In the genomic region with DNA sequence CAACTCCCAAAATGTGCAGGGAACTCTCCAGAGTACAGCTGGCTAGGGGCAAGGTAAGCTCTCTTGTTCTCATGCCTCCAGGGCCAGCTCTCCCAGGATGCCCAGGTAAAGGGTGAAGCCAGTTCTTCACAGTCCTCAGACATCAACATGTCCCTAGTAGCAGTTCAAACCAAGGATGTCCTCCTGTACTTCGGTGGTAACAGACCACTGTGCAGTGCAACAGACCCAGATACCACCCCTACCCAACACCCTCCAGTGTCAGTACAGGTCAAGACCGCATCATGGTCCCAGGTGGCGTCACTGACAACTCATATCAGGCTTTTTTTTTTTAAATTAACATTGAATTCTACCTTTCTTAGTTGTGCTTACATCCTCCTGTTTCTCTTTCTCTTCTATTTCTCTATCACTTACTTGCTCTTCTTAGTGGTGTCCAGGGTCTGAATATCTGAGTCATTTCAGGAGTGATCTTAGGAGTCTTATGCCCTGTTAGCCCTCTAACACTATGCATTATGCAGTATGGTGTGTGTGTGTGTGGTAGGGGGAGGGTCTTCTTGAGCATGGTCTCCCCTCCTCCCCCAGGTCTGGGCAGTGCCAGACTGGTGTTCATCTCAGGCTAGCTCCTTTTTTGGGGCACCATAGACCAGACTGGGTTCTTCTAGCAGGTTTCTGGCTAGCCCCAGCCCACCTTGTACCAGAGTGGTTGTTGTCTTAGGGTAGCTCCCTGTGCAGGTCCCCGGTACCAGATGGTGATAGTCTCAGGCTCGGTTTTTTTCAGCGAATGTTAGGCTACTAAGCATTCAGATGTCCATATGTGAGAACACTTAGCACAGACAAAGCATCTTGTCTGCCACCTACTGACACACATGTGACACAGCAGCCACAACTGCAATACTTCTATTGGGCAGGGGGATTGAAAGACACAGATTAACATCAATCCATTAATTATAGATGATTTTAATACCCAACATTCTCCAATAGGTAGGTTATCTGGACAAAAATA, we compare ENCODE assay signal across 9 mouse cellular contexts. TPM values are rescaled to one million over a fixed set of nuclear protein-coding genes. Genes with fewer than 3 reads are reported as not detected.
DNase-seq lines count a peak whose midpoint lies in the region; ATAC-seq and TF ChIP-seq lines count a peak whose summit lies in the region.
"Had no signal": no experiment of that assay in that cellular context is flagged by ENCODE, and none has a peak within 500 bp of the region (broad histone marks: within the 10 kb centered on the region; RNA-seq: fewer than 3 reads in every experiment).

No protein-coding gene starts in this region.

- H3K27ac ChIP-seq in thymus, adult 2 months (ENCODE audit: control insufficient read depth, insufficient read depth, low read length), result no peak overlapping the region
- H3K27ac ChIP-seq in kidney, embryonic 15.5 days, result no peak overlapping the region
- no peak overlapping the region for H3K27ac ChIP-seq in liver, embryonic 13.5 days
- H3K27ac ChIP-seq in neural tube, embryonic 11.5 days (ENCODE audit: low read depth, low read length), result no peak overlapping the region

- no peak overlapping the region for H3K4me3 ChIP-seq in thymus, adult 2 months (ENCODE audit: control insufficient read depth, insufficient read depth, low read length)
- H3K4me3 ChIP-seq in kidney, embryonic 15.5 days (replicated peaks), result no peak overlapping the region
- no peak overlapping the region for H3K4me3 ChIP-seq in liver, embryonic 13.5 days (replicated peaks)
- H3K4me3 ChIP-seq in neural tube, embryonic 11.5 days (ENCODE audit: low read depth, low read length), result no peak overlapping the region
- H3K4me3 ChIP-seq: erythroblast, embryonic 14.5 days had no signal

- no peak for TF ChIP-seq CTCF in thymus, adult 2 months (IDR thresholded peaks at IDR 0.05; ENCODE audit: borderline replicate concordance, control insufficient read depth, extremely low read depth, insufficient read depth, low read length, poor library complexity)

- no peaks in the 10 kb centered on the region for H3K36me3 ChIP-seq in thymus, adult 2 months (ENCODE audit: control insufficient read depth, insufficient read depth, low read length)
- H3K36me3 ChIP-seq in kidney, embryonic 15.5 days, result no peaks in the 10 kb centered on the region
- no peaks in the 10 kb centered on the region for H3K36me3 ChIP-seq in liver, embryonic 13.5 days
- H3K36me3 ChIP-seq in neural tube, embryonic 11.5 days (ENCODE audit: control insufficient read depth, insufficient read depth, low read length), result no peaks in the 10 kb centered on the region

- peak overlapping the region; percentile 32; the same call in 1 of the 2 replicates for H3K4me2 ChIP-seq in kidney, embryonic 15.5 days
- 0 out of 2 replicates have a peak overlapping the region, but pooled peaks have one; percentile 4 for H3K4me2 ChIP-seq in liver, embryonic 13.5 days
- H3K4me2 ChIP-seq in neural tube, embryonic 11.5 days (ENCODE audit: low read depth), result no peak overlapping the region

- no peaks in the 10 kb centered on the region for H3K4me1 ChIP-seq in thymus, adult 2 months (replicated peaks; ENCODE audit: control insufficient read depth, insufficient read depth, low read length)
- no peaks in the 10 kb centered on the region for H3K4me1 ChIP-seq in kidney, embryonic 15.5 days
- peaks cover 6% of the 10 kb centered on the region for H3K4me1 ChIP-seq in liver, embryonic 13.5 days (replicated peaks)
- no peaks in the 10 kb centered on the region for H3K4me1 ChIP-seq in neural tube, embryonic 11.5 days (ENCODE audit: control insufficient read depth, insufficient read depth, low read length)

- H3K9ac ChIP-seq in kidney, embryonic 15.5 days, result no peak overlapping the region
- H3K9ac ChIP-seq in liver, embryonic 13.5 days, result peak overlapping the region; percentile 49; the same call in 1 of the 2 replicates
- H3K9ac ChIP-seq in neural tube, embryonic 11.5 days (ENCODE audit: low read length), result no peak overlapping the region

- peak; percentile 99 for ATAC-seq in common myeloid progenitor, adult 5-6 weeks (replicated peaks; ENCODE audit: low read depth, poor library complexity, severe bottlenecking)
- peak; percentile 73 for ATAC-seq in kidney, embryonic 15.5 days (replicated peaks; ENCODE audit: low FRiP score)
- ATAC-seq in liver, embryonic 13.5 days (ENCODE audit: low read depth), result peak; percentile 82
- peak; percentile 89 for ATAC-seq in neural tube, embryonic 11.5 days (ENCODE audit: insufficient read depth, low FRiP score, low TSS enrichment)

- peak; percentile 19 for DNase-seq in thymus, adult 2 months
- DNase-seq in thymus, postnatal 36 days, result no peak
- DNase-seq in heart, adult 8-10 months (ENCODE audit: low spot score), result peak; percentile 24
- peak; percentile 31 for DNase-seq in liver, embryonic 13.5 days
- peak; percentile 33 for DNase-seq in neural tube, embryonic 11.5 days (ENCODE audit: low spot score)
- no peak for DNase-seq in urinary bladder, postnatal 4 days (ENCODE audit: low spot score in 2 of 2)

- H3K9me3 ChIP-seq in kidney, embryonic 15.5 days (replicated peaks), result no peaks in the 10 kb centered on the region
- no peaks in the 10 kb centered on the region for H3K9me3 ChIP-seq in liver, embryonic 13.5 days (replicated peaks)
- H3K9me3 ChIP-seq in neural tube, embryonic 11.5 days (ENCODE audit: control insufficient read depth, low read length), result no peaks in the 10 kb centered on the region

- WGBS in thymus, adult 2 months, result 48% methylated on average over 6 of the region's 6 CpGs
- WGBS in kidney, embryonic 15.5 days, result 52% methylated on average over 6 of the region's 6 CpGs
- 41% methylated on average over 6 of the region's 6 CpGs for WGBS in liver, embryonic 13.5 days (ENCODE audit: insufficient replicate concordance)
- 57% methylated on average over 6 of the region's 6 CpGs for WGBS in neural tube, embryonic 11.5 days

- TF ChIP-seq POLR2A in thymus, adult 2 months (IDR thresholded peaks at IDR 0.05; ENCODE audit: control insufficient read depth, extremely low read depth, insufficient read depth, low read length, poor library complexity), result no peak

- H3K27me3 ChIP-seq in thymus, adult 2 months (ENCODE audit: control insufficient read depth, insufficient read depth, low read length), result no peaks in the 10 kb centered on the region
- no peaks in the 10 kb centered on the region for H3K27me3 ChIP-seq in kidney, embryonic 15.5 days
- no peaks in the 10 kb centered on the region for H3K27me3 ChIP-seq in liver, embryonic 13.5 days
- H3K27me3 ChIP-seq in neural tube, embryonic 11.5 days (ENCODE audit: control insufficient read depth, insufficient read depth, low read length), result no peaks in the 10 kb centered on the region

RNA-seq across cellular contexts. Expression of a gene that starts 9.2 kb away (rescaled TPM):
- not detected in 2 replicates for polyA plus RNA-seq in thymus, adult 2 months (2012; rRNA removed)
- not detected in 2 replicates for total RNA-seq in common myeloid progenitor, adult 5-6 weeks (2017)
- not detected for total RNA-seq in heart, adult 8-10 months (2022)
- 0.14 TPM in 1 of 2 replicates, not detected in the other for polyA plus RNA-seq in kidney, embryonic 15.5 days (2015; fragmentation: Nextera tagmentation; extraction: Ambion mirVana)
- polyA plus RNA-seq in liver, embryonic 13.5 days (2015; fragmentation: Nextera tagmentation; extraction: Ambion mirVana), result not detected in 2 replicates
- not detected in 2 replicates for polyA plus RNA-seq in neural tube, embryonic 11.5 days (2014; fragmentation: Nextera tagmentation; extraction: Ambion mirVana)
- polyA plus RNA-seq: erythroblast, embryonic 14.5 days had no signal

RNA-seq across cellular contexts. Expression of a gene that starts 34.4 kb away (rescaled TPM):
- 16.2 and 18.4 TPM in 2 replicates for polyA plus RNA-seq in thymus, adult 2 months (2012; rRNA removed)
- 22.8 and 26.0 TPM in 2 replicates for total RNA-seq in common myeloid progenitor, adult 5-6 weeks (2017)
- total RNA-seq in heart, adult 8-10 months (2022), result 10 to 100 TPM; 19.0 to 22.8 (median 20.4) TPM
- 44.8 and 48.0 TPM in 2 replicates for polyA plus RNA-seq in kidney, embryonic 15.5 days (2015; fragmentation: Nextera tagmentation; extraction: Ambion mirVana)
- 43.7 and 50.6 TPM in 2 replicates for polyA plus RNA-seq in liver, embryonic 13.5 days (2015; fragmentation: Nextera tagmentation; extraction: Ambion mirVana)
- 63.4 and 77.2 TPM in 2 replicates for polyA plus RNA-seq in neural tube, embryonic 11.5 days (2014; fragmentation: Nextera tagmentation; extraction: Ambion mirVana)

RNA-seq across cellular contexts. Expression of a gene that starts 48.5 kb away (rescaled TPM):
- polyA plus RNA-seq in thymus, adult 2 months (2012; rRNA removed), result not detected in 2 replicates
- total RNA-seq in common myeloid progenitor, adult 5-6 weeks (2017), result not detected in 2 replicates
- total RNA-seq in heart, adult 8-10 months (2022), result not detected
- not detected in 2 replicates for polyA plus RNA-seq in kidney, embryonic 15.5 days (2015; fragmentation: Nextera tagmentation; extraction: Ambion mirVana)
- not detected in 2 replicates for polyA plus RNA-seq in liver, embryonic 13.5 days (2015; fragmentation: Nextera tagmentation; extraction: Ambion mirVana)
- not detected in 2 replicates for polyA plus RNA-seq in neural tube, embryonic 11.5 days (2014; fragmentation: Nextera tagmentation; extraction: Ambion mirVana)
- polyA plus RNA-seq: erythroblast, embryonic 14.5 days had no signal

Comparison
In these comparisons a context has a peak if more than half of its experiments do, and no peak if none do; other contexts are left out.
1. DNase-seq: peak in thymus, adult 2 months (single experiment), heart, adult 8-10 months (single experiment), liver, embryonic 13.5 days (single experiment) and neural tube, embryonic 11.5 days (single experiment); none in thymus, postnatal 36 days (0 of 2) and urinary bladder, postnatal 4 days (0 of 2).
2. Peak in every context shown above with its lines, with median percentiles within 50 percentile points of each other: ATAC-seq.